ENCODE assay signal across 14 mouse cellular contexts in genomic region chr17:45970741-45971550, GRCm38 (mm10).
A peak's percentile ranks its signal among the peaks of the same experiment; 100 is the strongest.
DNase-seq lines count a peak whose midpoint lies in the region; ATAC-seq and TF ChIP-seq lines count a peak whose summit lies in the region.
"Had no signal": no experiment of that assay in that cellular context is flagged by ENCODE, and none has a peak within 500 bp of the region (broad histone marks: within the 10 kb centered on the region; RNA-seq: fewer than 3 reads in every experiment).

No protein-coding gene starts in this region.

- no peak for ATAC-seq in kidney, embryonic 14.5 days (ENCODE audit: low FRiP score, low TSS enrichment)
- ATAC-seq in liver, postnatal 0 days: peak; percentile 26; the same call in 1 of the 2 replicates
- ATAC-seq: inflammation-experienced regulatory T-cells, adult 6 months; Patski had no signal

- H3K4me1 ChIP-seq in kidney, embryonic 14.5 days (ENCODE audit: control insufficient read depth, insufficient read depth, low read length): peaks cover 16% of the 10 kb centered on the region
- H3K4me1 ChIP-seq in liver, postnatal 0 days (ENCODE audit: insufficient read depth): peaks cover 35% of the 10 kb centered on the region
- H3K4me1 ChIP-seq in small intestine, adult 2 months (ENCODE audit: control insufficient read depth, insufficient read depth, insufficient read length, low read length): peaks cover 35% of the 10 kb centered on the region

- TF ChIP-seq CTCF in liver, postnatal 0 days (IDR thresholded peaks at IDR 0.05; ENCODE audit: low read depth): no peak
- no peak for TF ChIP-seq CTCF in small intestine, adult 2 months (IDR thresholded peaks at IDR 0.05; ENCODE audit: extremely low read depth, insufficient read length, insufficient replicate concordance, low read depth, low read length)

- DNase-seq in kidney, adult 8-10 months: peak; percentile 36 to 41
- peak; percentile 44 to 77 for DNase-seq in kidney, postnatal 25 days
- no peak for DNase-seq in liver, postnatal 0 days
- no peak for DNase-seq in cerebellum, postnatal 4 days (ENCODE audit: low spot score in 2 of 2)
- DNase-seq in ovary, postnatal 36 days (ENCODE audit: low spot score): no peak
- DNase-seq: adrenal gland, adult 8-10 months; cerebellum, adult 11-12 months; gastrocnemius, postnatal 14 days; heart, postnatal 14 days; layer of hippocampus, postnatal 36 days had no signal

- 82% methylated on average over 17 of the region's 17 CpGs for WGBS in kidney, embryonic 14.5 days
- WGBS in liver, postnatal 0 days (ENCODE audit: insufficient replicate concordance): 57% methylated on average over 17 of the region's 17 CpGs
- WGBS in small intestine, adult 2 months: 32% methylated on average over 17 of the region's 17 CpGs

- no peak overlapping the region for H3K4me2 ChIP-seq in kidney, embryonic 14.5 days (replicated peaks; ENCODE audit: low read depth, low read length)
- H3K4me2 ChIP-seq in liver, postnatal 0 days (ENCODE audit: low read depth, low read length): peak overlapping the region; percentile 44

- H3K4me3 ChIP-seq in kidney, embryonic 14.5 days (ENCODE audit: low read length): no peak overlapping the region
- no peak overlapping the region for H3K4me3 ChIP-seq in liver, postnatal 0 days (ENCODE audit: low read depth, low read length)
- H3K4me3 ChIP-seq in small intestine, adult 2 months (ENCODE audit: low read depth, low read length): peak overlapping the region; percentile 35

- peaks cover 2% of the 10 kb centered on the region; the same call in 1 of the 2 replicates for H3K9me3 ChIP-seq in kidney, embryonic 14.5 days (ENCODE audit: control insufficient read depth, low read length)
- H3K9me3 ChIP-seq in liver, postnatal 0 days (ENCODE audit: low read length): no peaks in the 10 kb centered on the region

- no peak overlapping the region for H3K9ac ChIP-seq in kidney, embryonic 14.5 days (ENCODE audit: low read depth, low read length)
- H3K9ac ChIP-seq in liver, postnatal 0 days (replicated peaks): 0 out of 2 replicates have a peak overlapping the region, but pooled peaks have one; percentile 11

- no peak for TF ChIP-seq POLR2A in small intestine, adult 2 months (IDR thresholded peaks at IDR 0.05; ENCODE audit: low read depth, low read length)

- H3K36me3 ChIP-seq in kidney, embryonic 14.5 days (ENCODE audit: control insufficient read depth, insufficient read depth, low read length): no peaks in the 10 kb centered on the region
- H3K36me3 ChIP-seq in liver, postnatal 0 days (replicated peaks; ENCODE audit: insufficient read depth, low read length): no peaks in the 10 kb centered on the region
- no peaks in the 10 kb centered on the region for H3K36me3 ChIP-seq in small intestine, adult 2 months (ENCODE audit: control insufficient read depth, insufficient read depth, low read length)

- no peak for TF ChIP-seq EP300 in liver, postnatal 0 days (IDR thresholded peaks at IDR 0.05; ENCODE audit: low read depth)

- no peaks in the 10 kb centered on the region for H3K27me3 ChIP-seq in kidney, embryonic 14.5 days (ENCODE audit: control insufficient read depth, insufficient read depth, low read length)
- no peaks in the 10 kb centered on the region for H3K27me3 ChIP-seq in liver, postnatal 0 days (ENCODE audit: insufficient read depth, low read length)
- H3K27me3 ChIP-seq in small intestine, adult 2 months (ENCODE audit: control insufficient read depth, insufficient read depth, low read length): no peaks in the 10 kb centered on the region
- H3K27me3 ChIP-seq: Patski had no signal

- no peak overlapping the region for H3K27ac ChIP-seq in kidney, embryonic 14.5 days (ENCODE audit: low read depth, low read length)
- H3K27ac ChIP-seq in liver, postnatal 0 days (ENCODE audit: low read depth): no peak overlapping the region
- H3K27ac ChIP-seq in small intestine, adult 2 months (ENCODE audit: insufficient read depth, low read depth, low read length): peak overlapping the region; percentile 75

Comparison
In these comparisons a context has a peak if more than half of its experiments do, and no peak if none do; other contexts are left out.
1. DNase-seq: peak in kidney, adult 8-10 months (2 of 2) and kidney, postnatal 25 days (2 of 2); none in liver, postnatal 0 days (single experiment), cerebellum, postnatal 4 days (0 of 2) and ovary, postnatal 36 days (single experiment).